Mouse (Mus musculus) testis, adult 2 months (tissue): ENCODE measurements around the gene Kpnb1. TPM values are rescaled to one million over a fixed set of nuclear protein-coding genes. Genes with fewer than 3 reads are reported as not detected.

Experiments
- H3K27ac ChIP-seq: fragments of 200-500 bp; 2 replicates; pipeline ENCODE4 v1.5.1; 2012; ENCODE audit warnings: low read depth, low read length; ENCODE audit not compliant: control insufficient read depth, insufficient read depth
- H3K27me3 ChIP-seq: fragments of 200-500 bp; 2 replicates; pipeline ENCODE4 v1.6.1; 2012; ENCODE audit warnings: mild to moderate bottlenecking, low read length, moderate library complexity; ENCODE audit not compliant: control insufficient read depth, insufficient read depth
- H3K36me3 ChIP-seq: fragments of 200-500 bp; 2 replicates; pipeline ENCODE4 v1.6.1; 2012; ENCODE audit warnings: mild to moderate bottlenecking, low read length; ENCODE audit not compliant: control insufficient read depth, insufficient read depth
- H3K4me1 ChIP-seq: fragments of 200-500 bp; 2 replicates; pipeline ENCODE4 v1.6.1; 2012; ENCODE audit warnings: low read length; ENCODE audit not compliant: control insufficient read depth, insufficient read depth
- H3K4me3 ChIP-seq: fragments of 200-500 bp; 2 replicates; pipeline ENCODE4 v1.5.1; 2012; ENCODE audit warnings: low read depth, mild to moderate bottlenecking, low read length, moderate library complexity, mixed read lengths; ENCODE audit not compliant: control insufficient read depth
- CTCF ChIP-seq: fragments of 200-500 bp; IDR thresholded peaks from 2 replicates; pipeline ENCODE4 v1.5.1; 2012; ENCODE audit warnings: low read depth, mild to moderate bottlenecking, inconsistent platforms, low read length, moderate library complexity; ENCODE audit not compliant: control insufficient read depth, insufficient read depth, insufficient replicate concordance
- POLR2A ChIP-seq: fragments of 200-500 bp; IDR thresholded peaks from 2 replicates; pipeline ENCODE4 v1.6.1; 2012; ENCODE audit warnings: low read depth, mild to moderate bottlenecking, inconsistent platforms, low read length, moderate library complexity; ENCODE audit not compliant: control insufficient read depth
- polyA plus RNA-seq: library from polyadenylated mRNA; depleted of rRNA; stranded (reverse); fragments of >200 nt; gene quantifications from 2 replicates; pipeline ENCODE4 v1.2.3, GENCODE M21; 2012

Gene Kpnb1
- polyA plus RNA-seq, 1 experiment = 40.3 TPM

DNA sequence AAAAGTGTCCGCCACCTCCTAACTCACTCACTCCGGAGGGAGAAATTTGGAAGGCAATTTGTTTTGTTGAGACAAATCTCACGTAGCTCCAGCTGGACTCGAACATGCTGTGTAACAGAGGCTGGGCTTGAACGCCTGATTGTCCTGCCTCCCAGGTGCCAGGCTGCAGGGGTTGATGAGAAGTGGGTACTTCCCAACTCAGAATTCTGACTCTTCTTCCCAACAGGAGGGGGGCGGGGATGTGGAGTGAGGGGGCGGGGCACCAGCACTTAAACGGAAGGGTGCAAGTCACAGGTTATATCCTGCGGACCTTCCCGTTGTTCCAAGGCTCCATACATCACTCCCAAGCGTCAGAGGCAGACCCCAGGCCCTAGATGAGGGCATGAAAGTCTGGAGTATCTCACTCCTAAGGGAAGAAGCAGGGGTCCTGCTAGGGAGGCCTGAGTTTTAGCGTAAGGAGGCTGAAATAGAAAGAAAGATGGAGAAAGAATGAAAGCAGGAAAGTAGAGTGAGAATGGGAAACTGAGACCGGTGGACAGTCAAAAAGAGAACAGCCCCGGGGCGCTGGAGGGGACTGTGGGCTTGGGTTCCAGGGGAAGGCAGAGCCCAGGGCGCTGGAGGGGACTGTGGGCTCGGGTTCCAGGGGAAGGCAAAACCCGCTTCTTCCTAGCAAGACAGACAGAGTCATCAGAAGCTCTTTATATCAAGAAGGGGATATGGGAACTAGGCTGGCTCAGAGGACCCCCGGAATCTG is 60.0 kb downstream of the Kpnb1 start:
- H3K27me3 ChIP-seq = no peaks in the 10 kb centered on the region
- H3K4me3 ChIP-seq = peak overlapping the region; percentile 62
- H3K4me1 ChIP-seq = peaks cover 12% of the 10 kb centered on the region
- H3K27ac ChIP-seq = no peak overlapping the region
- H3K36me3 ChIP-seq = no peaks in the 10 kb centered on the region
- no peak for TF ChIP-seq POLR2A
- no peak for TF ChIP-seq CTCF

DNA sequence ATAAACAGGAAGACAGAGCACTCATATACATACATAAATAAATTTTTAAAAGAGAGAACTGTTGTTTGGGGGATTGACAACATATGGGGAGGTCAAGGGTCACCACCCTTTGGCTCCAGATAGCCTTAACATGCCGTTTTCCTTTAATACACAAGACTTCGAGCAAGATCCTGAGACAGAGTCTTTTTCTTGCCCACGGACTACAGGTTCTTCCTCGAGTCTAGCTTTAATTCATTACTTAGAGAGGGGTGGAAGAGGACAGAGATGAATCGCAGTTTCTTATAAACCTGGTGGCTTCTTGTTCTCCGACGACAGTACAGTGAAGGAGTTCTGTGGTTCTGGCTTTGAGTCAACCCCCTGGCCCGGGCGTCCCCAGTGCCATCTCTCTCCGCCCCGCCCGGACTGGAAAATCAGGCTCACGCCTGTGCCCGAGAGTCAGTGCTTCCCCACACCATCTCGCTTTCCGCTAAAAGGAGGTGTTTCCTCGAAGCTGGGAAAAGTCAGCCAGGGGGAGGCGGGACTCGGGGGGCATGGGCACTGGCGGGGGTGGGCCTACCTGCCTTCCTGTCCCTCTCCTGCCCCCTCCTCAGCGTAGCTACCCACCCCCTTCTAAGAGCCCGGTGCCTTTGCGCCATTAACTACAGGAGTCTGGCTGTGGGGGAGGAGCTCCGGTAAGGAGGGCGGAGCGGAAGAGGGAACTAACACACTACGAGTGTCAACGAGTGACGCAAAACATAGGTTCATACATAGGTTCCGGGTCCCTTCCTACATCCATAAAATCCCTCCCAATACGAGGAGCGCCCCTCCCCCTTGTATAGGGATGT is 60.8 kb downstream of the Kpnb1 start:
- Histone ChIP-seq H3K36me3 (no peaks in the 10 kb centered on the region), H3K4me1 (peaks cover 12% of the 10 kb centered on the region), H3K4me3 (peak overlapping the region; percentile 62), H3K27me3 (no peaks in the 10 kb centered on the region), H3K27ac (no peak overlapping the region)
- no peak for TF ChIP-seq CTCF
- TF ChIP-seq POLR2A = no peak

DNA sequence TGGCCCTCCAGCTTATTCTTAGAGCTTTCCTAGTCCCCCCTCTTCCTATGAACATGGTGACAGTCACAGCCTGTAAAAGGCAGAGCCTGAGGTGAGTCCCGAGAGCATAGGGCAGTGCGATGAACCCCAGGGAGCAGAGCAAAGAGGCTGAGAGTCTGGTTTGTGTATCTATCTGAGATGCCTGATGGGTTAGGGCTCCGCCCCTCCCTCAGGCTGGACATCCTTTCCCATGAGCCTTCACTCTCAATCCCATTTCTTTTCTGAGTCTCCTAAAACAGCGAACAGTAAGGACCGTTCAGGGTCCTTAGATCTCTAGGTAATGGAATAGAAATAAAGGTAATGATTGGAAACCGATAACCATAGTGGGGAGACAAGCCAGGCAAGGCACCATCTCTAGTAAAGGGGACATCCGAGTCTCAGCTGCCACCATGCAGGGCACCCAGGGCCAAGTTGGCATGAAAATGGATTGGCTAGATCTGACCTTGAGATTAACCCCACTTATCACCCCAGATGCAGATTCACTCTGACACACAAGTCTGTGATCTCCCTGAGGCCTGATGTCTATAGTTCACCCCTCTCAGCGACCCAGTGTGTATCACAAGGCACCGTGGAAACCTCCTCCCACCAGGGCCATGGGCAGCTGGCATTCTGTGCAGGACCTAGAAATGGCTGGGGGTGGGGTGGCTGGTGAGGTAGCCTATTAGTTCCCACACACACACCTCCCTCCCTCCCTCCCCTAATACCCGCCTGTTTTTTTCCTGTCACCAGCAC is 63.2 kb downstream of the Kpnb1 start:
- Histone ChIP-seq H3K27me3 (no peaks in the 10 kb centered on the region), H3K4me3 (no peak overlapping the region), H3K4me1 (peaks cover 17% of the 10 kb centered on the region), H3K27ac (no peak overlapping the region), H3K36me3 (no peaks in the 10 kb centered on the region)
- TF ChIP-seq POLR2A (no peak), CTCF (no peak)

DNA sequence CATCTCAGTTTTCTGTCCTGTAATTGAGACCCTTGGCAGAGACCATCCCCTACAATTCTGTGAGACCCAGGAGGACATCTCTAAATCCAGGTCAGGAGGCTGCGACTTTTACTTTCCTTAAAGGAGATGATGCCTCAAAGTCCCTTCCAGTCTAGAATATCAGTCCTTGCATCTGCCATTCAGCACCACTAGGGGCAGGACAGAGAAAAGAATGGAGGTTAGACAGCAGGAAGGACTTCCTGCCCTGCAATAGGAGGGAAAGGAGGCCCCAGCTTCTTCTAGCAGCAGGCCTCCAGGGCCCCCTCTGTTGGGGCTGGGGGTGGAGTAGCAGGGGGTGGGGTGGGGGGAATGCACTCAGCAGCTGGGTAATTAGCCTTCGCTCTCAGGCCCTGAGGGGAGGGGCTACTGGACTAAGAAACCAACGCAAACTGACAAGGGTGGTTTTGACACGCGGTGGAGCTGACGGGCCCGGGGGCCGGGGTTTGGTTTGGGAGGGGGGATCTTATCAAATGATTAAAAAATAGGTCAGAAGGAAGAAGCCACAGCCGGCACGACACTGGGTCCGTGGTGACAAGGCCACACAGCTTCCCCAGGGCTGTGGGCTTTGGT is 64.3 kb downstream of the Kpnb1 start:
- H3K36me3 ChIP-seq = no peaks in the 10 kb centered on the region
- TF ChIP-seq POLR2A (no peak), CTCF (no peak)
- H3K27me3 ChIP-seq = no peaks in the 10 kb centered on the region
- no peak overlapping the region for H3K27ac ChIP-seq
- H3K4me3 ChIP-seq = no peak overlapping the region
- peaks cover 17% of the 10 kb centered on the region for H3K4me1 ChIP-seq

DNA sequence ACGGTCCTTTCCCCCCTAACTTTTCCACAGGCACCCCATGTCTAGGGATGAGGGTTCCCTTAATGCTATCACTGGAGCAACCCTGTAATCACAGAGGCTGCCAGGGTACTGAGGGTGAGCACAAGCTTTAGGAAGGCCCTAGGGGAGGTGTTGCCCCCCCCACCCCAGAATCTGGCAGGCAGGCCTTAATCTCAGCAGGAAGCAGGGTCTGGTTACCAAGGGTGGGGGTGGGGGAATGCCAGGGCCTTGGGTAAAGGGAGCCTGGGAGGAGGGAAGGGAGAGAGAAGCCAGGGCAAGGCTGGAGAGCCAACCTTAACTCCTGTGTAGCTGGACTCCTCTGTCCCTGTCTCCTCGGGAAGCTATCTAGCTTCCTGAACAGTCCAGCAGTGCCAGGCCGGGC is 67.0 kb downstream of the Kpnb1 start:
- H3K36me3 ChIP-seq = no peaks in the 10 kb centered on the region
- peaks cover 5% of the 10 kb centered on the region for H3K4me1 ChIP-seq
- H3K4me3 ChIP-seq = no peak overlapping the region
- no peaks in the 10 kb centered on the region for H3K27me3 ChIP-seq
- no peak for TF ChIP-seq POLR2A
- no peak for TF ChIP-seq CTCF
- H3K27ac ChIP-seq = no peak overlapping the region

DNA sequence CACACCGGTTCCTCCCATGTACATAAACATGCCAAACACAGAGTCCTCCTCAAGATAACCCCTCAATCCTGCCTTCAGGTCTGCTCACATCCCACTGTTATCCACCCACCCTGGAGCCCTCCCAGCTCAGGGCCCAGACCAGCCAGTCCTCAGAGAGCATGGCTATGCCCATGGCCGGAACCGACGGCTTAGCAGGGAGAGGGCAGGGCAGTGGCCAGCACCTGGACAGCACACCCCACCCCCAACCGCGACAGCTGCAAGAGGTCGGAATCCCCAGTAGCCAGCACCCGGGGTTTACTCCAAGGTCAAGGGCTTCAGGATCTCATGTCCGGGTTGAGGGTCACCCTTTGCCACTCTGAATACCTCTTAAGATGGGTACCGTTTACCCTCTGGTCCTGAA is 67.5 kb downstream of the Kpnb1 start:
- no peak overlapping the region for H3K4me3 ChIP-seq
- H3K27ac ChIP-seq = no peak overlapping the region
- H3K36me3 ChIP-seq = no peaks in the 10 kb centered on the region
- H3K4me1 ChIP-seq = peaks cover 5% of the 10 kb centered on the region
- TF ChIP-seq POLR2A = no peak
- TF ChIP-seq CTCF = no peak
- no peaks in the 10 kb centered on the region for H3K27me3 ChIP-seq
